Mouse (Mus musculus) MN1 (cell line): ENCODE measurements around the gene Gm6217.
"Not testable (repeated sequence)": the region's sequence is repeated elsewhere in the genome, so short reads cannot be mapped to it uniquely, and the experiment has no call there.

Experiments
- DNase-seq: peaks from one replicate; pipeline ENCODE4 v3.0.0-alpha.2; 2016; ENCODE audit warnings: low spot score

The Gm6217 gene

DNA sequence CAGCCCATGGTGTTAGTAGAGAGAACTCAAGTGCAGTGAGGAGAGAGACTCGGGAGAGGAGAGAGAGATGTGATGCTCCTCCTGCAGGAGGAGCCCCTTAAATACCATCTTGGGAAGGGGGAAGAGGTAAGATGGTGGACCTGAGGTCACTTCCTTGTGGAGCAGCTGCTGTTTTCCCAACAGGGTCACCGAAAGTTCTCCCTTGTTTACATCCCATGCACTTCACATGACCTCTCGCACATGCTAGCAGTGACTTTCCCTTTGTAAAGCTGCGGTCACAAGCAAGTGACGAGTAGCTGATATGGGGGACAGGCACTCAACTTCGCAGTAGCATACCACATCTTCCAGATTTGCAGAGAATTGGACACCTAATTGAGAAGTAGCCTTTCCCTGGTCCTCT is at the start of gene Gm6217:
TSS of gene Gm6217 (minus strand) at position 74 of the 400 bp plus-strand sequence.
- DNase-seq = not testable (repeated sequence)

DNA sequence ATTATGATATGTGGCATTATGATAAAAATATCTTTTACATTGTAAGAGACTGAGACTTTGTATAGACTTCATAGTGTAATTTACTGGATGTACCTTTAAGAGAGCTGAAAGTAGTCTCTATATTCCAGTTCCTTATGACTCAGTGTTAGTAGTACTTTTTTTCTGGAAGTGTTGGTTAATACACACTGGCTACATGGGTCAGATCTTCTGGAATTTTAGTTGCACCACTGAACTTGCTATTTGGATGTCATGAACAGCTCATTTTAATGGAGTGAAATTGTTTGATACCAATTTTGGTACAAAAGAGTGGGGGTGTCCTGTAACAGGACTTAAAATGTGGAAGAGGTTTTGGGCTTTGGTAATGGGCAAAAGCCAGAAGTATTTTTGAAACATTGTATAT is 46.6 kb upstream of the Gm6217 start:
- DNase-seq = no peak

DNA sequence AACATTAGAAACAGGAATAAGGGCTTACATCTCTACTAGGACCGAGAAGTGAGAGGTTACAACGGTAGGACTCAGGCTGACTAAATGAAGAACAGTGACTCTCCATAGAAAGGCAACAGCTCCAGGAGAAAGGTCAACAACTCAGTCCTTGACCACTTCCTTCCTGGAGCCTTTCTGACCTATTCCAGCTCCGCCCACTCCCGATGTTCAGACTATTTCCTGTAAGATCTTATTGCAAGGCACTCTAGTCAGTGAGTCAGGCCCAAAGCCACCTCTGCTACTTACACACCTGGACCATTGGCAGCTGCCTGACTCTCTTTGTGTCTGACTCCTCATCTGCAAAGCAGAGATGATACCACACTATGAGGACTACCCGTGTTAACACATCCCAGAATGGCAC is 44.6 kb upstream of the Gm6217 start:
- DNase-seq = no peak

DNA sequence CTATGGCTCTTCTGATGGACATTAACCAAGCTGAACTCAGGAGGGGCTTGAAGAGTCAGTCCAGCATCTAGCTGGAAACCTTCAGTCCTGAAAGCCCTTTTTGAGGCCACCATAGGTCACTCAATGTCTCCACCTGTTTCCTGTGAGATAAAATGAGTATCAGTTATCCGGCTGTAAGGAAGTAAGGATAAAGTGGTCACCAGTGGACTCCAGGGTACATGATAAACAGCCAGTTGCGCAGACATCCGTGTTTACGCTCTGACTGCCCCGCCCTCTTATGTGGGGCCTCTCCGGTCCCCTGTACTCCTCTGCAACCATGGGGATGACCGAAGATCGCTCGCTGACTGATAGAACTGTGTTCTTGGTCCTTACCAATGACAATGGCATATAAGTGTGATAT is 43.1 kb upstream of the Gm6217 start:
- DNase-seq = no peak

DNA sequence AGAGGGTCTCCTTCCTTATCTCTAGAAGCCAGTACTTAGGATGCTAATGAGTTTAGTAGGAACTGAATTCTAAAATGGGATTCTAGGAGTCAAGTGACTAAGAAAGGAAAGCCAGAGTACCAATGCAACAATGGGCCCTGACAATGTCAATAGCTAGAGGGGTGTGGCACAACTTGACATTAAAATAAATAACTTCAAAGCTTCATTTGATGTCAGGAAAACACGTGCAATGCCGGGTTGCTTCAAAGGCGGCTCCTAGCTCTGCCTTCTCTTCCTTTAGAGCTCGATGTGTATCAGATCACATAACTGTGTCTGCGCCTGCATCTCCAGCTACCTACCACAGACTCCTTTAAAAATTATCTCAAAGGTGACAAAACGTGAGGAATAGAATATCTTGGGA is 42.7 kb upstream of the Gm6217 start:
- DNase-seq = no peak

DNA sequence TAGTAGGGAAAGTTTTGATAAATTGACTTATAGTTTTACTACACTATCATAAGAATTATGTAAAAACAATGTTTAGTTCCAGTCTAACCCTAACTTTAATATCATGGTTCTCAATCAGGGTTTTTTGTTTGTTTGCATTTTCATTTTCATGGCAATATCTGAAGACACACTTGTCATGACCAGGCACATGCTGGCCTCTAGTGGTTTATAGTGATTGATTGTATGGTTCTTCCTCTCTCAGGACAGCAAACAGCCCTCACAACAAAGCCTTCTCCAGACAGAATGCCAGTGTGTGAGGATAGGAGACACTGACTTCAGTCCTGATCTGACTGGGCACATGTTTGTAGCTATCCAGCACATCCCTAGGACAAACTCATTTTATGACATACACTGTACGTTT is 42.0 kb upstream of the Gm6217 start:
- DNase-seq = no peak

DNA sequence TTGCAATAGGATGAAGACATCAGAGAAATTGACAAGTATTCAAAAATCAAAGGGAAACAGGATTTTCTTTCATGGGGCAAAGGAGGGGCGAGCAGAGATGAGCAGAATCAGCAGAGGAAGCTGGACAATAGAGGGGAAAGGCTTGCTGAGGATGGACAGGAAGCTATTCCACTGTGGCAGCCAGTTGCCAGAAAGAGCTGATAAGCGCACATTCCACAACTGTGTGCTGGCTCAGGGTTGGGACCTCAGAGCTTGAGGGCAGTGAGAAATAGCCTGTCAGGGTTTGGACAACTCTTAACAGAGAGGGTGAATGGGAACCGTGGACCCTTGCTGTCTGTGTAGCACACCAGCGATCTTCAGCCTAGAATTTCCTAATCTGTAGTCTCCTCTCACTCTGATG is 40.8 kb upstream of the Gm6217 start:
- no peak for DNase-seq

DNA sequence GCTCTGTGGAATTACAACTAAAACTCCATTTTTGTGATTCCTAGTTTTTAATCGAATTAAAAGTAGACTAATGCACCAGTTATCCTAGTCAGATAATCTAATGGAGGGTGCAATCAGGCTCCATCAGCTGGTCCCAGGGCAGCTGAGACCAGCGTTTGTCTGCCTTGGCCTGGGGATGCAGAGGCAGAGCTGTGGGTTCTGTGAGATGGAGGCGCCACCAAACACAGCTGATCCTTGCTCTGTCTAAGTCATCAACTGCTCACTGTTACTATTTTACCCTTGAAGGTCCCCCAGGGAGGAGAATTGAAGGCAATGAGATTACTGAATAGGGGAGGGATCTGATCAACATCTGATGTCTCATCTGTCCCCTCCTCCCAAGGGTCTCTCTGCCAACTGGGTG is 35.2 kb upstream of the Gm6217 start:
- no peak for DNase-seq

DNA sequence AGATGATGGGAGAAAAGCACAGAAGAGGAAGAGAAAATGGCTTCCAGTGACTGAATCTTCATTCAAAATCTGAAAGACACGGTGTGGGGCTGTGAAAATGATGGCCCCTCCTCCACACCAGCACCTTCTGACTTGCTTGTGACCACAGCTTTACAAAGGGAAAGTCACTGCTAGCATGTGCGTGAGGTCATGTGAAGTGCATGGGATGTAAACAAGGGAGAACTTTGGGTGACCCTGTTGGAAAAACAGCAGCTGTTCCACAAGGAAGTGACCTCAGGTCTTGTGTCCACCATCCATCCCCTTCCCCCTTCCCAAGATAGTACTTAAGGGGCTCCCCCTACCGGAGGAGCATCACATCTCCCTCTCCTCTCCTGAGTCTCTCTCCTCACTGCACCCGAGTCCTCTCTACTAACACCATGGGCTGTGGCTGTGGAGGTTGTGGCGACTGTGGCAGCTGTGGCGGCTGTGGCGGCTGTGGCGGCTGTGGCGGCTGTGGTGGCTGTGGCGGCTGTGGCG is 28.7 kb upstream of the Gm6217 start, which contains the start of gene Gm47955:
TSS of gene Gm47955 (plus strand) at position 417 of the 516 bp plus-strand sequence.
- DNase-seq = no peak

DNA sequence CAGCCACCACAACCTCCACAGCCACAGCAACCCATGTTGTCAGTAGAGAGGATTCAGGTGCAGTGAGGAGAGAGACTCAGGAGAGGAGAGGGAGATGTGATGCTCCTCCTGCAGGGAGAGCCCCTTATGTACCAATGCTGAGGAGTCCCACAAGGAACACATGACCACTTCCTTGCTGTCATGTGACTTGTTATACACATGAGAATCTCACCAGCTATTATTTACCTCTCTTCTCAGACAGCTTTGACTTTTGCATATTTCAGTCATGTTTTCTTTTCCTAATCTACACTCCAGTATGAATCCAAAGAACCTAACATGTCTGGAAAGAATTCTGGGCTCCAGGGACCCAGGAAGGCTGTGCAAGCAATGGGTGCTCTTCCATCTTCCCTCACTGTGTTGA is 24.7 kb upstream of the Gm6217 start, which contains the start of gene Gm7544:
TSS of gene Gm7544 (minus strand) at position 101 of the 400 bp plus-strand sequence.
- DNase-seq = not testable (repeated sequence)

DNA sequence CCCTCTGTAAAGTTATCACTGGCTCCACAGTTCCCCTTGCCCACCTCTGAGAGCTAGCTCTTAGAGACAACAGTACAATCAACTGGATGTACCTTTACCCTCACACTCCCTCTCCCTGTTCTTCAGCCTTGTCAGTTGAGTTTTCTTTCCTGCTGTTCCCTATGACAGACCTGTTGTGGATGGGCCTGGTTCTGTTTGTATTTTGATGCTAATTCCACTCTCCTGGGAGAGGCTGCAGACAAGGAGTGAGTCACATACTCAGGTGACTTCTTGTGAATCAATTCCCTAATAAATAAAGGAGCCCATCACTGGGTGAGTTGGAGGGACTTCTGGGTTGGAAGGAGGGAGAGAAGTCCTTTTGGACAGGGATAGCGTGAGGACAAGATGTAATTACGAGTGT is 17.4 kb upstream of the Gm6217 start:
- DNase-seq = no peak

DNA sequence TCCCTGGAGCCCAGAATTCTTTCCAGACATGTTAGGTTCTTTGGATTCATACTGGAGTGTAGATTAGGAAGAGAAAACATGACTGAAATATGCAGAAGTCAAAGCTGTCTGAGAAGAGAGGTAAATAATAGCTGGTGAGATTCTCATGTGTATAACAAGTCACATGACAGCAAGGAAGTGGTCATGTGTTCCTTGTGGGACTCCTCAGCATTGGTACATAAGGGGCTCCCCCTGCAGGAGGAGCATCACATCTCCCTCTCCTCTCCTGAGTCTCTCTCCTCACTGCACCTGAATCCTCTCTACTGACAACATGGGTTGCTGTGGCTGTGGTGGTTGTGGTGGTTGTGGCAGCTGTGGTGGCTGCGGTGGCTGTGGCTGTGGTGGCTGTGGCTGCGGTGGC is 14.8 kb upstream of the Gm6217 start:
- not testable (repeated sequence) for DNase-seq

DNA sequence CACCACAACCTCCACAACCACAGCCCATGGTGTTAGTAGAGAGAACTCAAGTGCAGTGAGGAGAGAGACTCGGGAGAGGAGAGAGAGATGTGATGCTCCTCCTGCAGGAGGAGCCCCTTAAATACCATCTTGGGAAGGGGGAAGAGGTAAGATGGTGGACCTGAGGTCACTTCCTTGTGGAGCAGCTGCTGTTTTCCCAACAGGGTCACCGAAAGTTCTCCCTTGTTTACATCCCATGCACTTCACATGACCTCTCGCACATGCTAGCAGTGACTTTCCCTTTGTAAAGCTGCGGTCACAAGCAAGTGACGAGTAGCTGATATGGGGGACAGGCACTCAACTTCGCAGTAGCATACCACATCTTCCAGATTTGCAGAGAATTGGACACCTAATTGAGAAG is 12.1 kb upstream of the Gm6217 start, which contains the start of gene A030003K21Rik:
TSS of gene A030003K21Rik (minus strand) at position 94 of the 400 bp plus-strand sequence.
- not testable (repeated sequence) for DNase-seq

DNA sequence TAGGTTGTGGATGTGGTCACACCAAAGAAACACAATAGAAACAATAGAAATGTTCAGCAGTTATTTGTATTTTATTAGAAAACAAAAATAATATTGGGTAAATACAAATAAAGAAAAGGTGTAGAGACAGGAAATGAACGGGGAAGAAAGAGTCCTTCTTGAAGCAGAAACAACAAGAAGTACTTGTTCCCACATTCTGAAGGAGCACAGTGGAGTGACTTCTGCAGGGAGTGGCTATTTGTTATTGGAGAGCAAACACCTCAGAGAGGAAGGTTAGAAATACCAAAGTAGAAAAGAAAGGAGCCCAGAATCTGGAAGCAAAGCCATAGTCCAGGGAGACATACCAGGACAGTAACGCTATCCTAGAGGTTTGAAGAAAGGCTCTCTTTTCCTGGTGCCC is 11.3 kb upstream of the Gm6217 start:
- DNase-seq = not testable (repeated sequence)

DNA sequence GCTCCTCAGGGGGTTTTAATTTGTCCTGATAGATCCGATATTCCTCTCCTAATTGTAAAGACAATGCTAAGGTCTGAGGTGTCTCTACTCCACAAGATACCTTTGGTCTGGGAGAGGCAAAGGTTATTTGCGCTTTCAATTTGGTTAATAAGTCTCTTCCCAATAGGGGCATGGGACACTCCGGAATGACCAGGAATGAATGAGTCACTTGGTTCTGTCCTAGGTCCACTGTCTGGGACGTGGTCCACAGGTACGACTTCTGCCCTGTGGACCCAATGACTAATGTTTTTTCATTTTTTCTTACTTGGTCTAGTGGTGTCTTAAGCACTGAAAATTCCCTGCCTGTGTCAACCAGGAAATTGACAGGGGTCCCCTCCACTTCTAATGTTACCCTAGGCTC is 7.5 kb upstream of the Gm6217 start:
- no peak for DNase-seq

DNA sequence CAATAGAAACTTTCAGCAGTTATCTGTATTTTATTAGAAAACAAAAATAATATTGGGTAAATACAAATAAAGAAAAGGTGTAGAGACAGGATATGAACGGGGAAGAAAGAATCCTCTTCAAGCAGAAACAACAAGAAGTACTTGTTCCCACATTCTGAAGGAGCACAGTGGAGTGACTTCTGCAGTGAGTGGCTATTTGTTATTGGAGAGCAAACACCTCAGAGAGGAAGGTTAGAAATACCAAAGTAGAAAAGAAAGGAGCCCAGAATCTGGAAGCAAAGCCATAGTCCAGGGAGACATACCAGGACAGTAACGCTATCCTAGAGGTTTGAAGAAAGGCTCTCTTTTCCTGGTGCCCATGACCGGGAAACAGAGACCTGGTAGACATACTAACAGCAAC is 641 bp downstream of the Gm6217 start:
- not testable (repeated sequence) for DNase-seq

DNA sequence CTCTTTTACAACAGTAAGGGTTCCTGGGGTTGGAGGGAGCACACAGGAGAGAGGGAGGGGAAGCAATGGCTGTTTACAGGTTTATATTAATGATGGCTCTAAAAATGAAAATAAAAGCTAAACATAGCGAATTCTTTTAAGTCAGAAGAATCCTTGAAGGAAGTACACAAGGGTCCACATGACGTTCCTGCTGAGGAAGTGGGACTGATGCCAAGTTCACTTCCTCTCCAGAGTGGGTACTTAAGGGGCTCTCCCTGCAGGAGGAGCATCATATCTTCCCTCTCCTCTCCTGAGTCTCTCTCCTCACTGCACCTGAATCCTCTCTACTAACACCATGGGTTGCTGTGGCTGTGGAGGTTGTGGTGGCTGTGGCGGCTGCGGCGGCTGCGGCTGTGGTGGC is 6.5 kb downstream of the Gm6217 start, which contains the start of gene A030014E15Rik:
TSS of gene A030014E15Rik (plus strand) at position 268 of the 400 bp plus-strand sequence.
- no peak for DNase-seq

DNA sequence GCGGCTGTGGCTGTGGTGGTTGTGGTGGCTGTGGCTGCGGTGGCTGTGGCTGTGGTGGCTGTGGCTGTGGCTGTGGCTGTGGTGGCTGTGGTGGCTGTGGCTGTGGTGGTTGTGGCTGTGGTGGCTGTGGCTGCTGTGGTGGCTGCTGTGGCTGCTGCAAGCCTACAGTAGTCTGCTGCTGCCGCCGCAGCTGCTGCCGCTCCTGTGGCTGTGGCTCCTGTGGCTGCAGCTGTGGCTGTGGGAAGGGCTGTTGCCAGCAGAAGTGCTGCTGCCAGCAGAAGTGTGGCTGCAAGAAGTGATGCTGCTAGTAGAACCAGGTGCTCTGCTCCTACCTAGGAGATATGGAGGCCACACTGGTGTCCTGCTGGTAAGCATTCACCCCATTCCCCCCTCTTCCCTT is 17.8 kb downstream of the Gm6217 start:
- DNase-seq = not testable (repeated sequence)

DNA sequence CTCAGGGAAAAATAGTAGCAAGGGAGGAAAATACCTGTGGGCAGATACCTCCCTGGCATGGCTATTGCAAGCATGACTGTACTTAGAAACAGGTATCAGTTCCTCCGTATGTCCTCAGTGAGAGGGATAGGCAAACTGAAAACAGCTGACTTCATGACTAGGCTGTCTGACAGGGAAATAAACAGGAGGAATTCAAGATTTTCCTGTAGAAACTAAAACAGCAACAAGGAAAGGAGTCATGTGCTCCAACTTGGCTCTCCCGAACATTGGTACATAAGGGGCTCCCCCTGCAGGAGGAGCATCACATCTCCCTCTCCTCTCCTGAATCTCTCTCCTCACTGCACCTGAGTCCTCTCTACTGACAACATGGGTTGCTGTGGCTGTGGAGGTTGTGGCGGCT is 18.2 kb downstream of the Gm6217 start, which contains the start of gene A030005L19Rik:
TSS of gene A030005L19Rik (plus strand) at position 301 of the 400 bp plus-strand sequence.
- no peak for DNase-seq

DNA sequence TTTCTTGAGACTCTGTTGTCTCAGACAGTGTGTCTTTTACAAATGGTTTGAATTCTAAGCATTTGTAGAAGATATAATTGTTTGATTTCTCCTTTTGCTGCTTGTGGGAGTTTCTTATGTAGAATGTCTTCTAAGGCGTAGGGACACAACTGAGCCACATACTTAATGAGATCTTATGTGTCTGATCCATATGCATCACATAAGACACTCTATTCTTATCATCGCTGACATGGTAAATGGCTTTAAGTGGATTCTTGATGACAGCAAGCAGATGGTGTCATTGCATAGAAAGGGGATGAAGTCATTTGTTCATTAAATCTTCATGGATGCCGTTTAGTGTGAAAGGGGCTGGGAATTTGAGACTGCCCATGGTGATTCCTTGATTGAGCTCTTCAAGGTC is 25.3 kb downstream of the Gm6217 start:
- no peak for DNase-seq

DNA sequence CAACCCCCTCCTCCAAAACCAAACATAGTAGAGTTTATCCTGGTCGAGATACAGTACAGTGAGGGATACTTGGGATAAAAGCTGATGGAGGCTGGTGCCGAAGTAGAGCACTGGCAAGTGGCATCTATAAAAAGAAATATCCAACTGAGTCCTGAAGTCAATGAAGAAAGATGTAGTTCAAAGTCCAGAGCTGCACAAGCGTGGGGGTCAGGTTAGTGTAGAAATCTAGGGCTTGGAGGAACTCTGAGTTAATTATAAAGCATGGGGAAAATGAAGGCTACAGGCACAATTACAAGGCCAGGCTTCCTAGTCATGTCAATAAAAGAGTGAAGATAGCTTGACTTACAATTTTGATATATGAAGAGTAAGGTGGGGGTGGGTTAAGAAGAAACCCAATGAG is 30.0 kb downstream of the Gm6217 start:
- DNase-seq = no peak

DNA sequence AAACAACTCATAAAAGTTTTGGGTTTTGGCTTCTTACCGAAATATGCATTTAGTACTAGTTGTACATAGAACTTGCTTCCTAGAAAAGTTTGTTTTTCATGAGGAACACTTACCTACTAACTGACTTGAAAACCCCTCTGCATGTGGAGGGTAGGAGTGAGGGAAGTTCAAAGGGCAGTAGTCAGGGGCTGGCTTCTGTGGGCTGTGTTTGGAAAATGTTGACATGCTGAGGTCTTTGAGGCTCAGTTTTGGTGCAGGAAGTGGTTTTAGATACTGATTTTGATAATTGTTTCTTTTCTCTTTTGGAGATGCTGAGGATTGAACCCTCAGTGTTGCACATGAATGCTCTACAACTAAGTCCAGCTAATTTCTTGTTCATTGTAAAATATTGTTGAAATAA is 30.6 kb downstream of the Gm6217 start:
- DNase-seq = no peak

DNA sequence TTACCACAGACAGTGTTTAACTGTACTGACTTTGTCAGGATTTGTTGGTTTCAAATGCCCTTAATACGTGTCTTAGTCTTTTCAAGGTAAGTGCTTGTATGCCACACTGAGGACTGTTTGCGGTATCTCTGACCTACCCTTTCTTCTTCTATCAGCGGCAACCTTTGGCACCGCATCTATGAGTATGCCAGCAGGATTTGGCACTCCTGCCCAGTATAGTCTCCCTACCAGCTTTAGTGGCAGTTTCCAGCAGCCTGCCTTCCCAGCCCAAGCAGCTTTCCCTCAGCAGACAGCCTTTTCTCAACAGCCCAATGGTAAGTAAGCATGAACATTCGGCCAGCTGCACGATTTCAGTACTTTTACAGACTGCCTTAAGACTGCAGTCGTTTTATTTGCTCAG is 37.9 kb downstream of the Gm6217 start:
- DNase-seq = no peak
